Mouse (Mus musculus) spleen, adult 12 weeks (tissue): ENCODE data around the gene E130114P18Rik.

Experiments
- DNase-seq: peaks from one replicate; pipeline ENCODE4 v3.0.0; 2022; ENCODE audit warnings: low spot score

Gene E130114P18Rik

GRCm38 (mm10) chr4:97602579-97602978 is 175.3 kb downstream of the E130114P18Rik start:
- DNase-seq, result no peak

DNA sequence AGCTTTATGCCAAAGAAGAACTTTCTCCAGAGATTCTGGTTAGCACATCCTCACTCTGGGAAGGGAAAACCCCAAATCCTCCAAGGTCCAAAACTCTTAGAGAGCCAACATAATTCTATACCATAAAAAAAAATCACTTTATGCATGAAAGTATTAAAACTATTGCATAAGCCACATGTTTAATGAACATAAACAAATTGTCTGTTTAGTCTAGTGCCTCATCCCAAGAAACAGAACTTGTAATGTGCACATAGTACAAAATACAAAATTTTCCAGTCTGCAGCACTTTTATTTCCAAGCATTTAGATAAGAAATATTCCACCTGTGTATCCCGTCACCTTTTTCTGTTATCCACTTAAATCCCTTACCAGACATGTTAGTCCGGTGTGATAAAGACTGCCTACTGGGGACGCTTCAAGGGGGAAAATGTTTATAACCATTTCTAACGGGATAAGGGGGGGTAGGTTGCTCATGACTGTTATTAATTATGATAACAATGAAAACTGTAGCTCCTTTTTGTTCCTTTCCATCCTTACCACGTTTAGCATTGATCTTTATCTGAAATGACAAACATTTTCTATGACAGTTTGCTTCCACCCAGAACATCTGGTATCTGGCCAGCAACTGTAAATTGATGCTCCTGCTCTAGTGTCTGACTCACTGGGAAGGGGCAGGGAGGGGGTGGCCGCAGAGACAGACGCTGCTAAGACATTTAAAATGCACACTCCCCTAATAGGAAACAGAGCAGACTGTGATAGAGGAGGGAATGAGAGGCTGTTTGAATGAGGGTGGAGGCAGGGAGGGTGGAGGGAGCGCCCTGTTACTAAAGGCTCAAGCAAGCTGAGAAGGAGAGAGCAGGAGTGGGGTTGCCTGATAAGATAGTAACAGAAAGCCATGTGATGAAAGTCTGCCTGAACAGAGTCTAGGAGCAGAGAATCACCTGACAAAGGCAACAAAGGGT is 176.7 kb downstream of the E130114P18Rik start:
- no peak for DNase-seq

- no peak for DNase-seq
These were observed 180.4 kb downstream of the E130114P18Rik start for GRCm38 (mm10) chr4:97597443-97597842.

GRCm38 (mm10) chr4:97596348-97596747 is 181.5 kb downstream of the E130114P18Rik start:
- no peak for DNase-seq

DNA sequence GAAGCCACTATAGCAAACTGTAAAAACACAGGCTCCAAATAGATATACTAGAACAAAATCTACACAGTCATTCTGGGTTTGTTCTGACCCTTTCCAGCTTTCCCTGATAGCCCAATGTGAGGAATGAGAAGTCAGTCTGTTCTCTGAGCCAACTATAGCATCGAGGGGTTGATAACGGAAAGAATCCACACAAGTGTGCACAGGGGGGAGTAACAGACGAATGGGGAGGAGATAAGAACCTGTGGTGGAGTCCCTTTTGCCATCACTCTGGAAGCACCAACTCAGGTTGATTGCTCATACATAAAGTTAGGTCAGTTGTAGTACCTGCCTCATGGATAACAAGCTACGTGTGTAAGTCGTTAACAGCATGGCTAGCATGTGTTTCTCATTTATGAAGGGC is 184.0 kb downstream of the E130114P18Rik start:
- no peak for DNase-seq

DNA sequence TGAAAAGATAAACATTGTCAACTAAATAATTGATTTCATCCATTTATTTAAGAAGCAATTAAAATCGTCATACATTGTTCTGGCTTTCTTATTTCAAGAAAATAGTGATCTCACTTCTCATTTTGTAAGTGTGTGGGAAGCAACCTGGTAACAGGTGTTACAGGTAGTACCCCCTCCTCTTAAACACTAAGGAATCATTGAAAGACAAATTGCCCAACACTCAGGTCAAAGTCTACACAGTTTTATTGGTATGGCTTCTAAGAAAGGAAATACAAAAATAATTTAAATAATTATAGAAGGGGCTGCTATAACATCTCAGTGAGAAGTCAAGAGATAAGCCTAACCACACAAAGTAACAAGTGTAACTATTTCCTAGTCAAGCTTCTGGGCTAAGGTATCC is 188.1 kb downstream of the E130114P18Rik start:
- no peak for DNase-seq

DNA sequence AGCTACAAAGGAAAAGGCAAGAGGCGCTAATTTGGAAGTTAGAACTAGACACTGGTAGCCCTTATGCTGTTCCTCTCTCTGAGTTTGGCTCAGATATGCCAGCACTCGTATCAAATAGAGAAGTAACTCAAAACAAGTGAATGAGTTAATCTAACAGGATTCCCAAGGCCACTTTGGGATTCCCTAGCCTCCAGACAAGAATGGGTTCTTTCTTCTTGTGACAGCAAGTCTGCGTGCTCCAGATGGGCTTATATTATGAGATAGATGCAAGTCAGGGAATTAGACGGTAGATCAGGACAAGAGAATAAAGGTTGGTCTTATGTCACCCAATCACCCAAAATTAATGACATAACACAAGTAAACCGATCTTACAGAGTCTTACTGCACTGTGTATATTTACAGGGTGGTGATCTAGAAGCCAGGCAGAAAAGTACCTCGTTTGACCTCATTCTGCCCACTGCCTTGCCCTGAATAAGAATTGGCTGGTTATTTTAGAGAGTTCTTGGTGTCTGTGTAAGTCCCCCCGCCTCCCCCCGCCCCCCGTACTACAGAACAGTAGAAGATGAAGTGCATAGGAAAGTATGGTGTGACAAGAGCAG is 190.4 kb downstream of the E130114P18Rik start:
- DNase-seq, result no peak

GRCm38 (mm10) chr4:97585170-97585569 is 192.7 kb downstream of the E130114P18Rik start:
- DNase-seq, result no peak

DNA sequence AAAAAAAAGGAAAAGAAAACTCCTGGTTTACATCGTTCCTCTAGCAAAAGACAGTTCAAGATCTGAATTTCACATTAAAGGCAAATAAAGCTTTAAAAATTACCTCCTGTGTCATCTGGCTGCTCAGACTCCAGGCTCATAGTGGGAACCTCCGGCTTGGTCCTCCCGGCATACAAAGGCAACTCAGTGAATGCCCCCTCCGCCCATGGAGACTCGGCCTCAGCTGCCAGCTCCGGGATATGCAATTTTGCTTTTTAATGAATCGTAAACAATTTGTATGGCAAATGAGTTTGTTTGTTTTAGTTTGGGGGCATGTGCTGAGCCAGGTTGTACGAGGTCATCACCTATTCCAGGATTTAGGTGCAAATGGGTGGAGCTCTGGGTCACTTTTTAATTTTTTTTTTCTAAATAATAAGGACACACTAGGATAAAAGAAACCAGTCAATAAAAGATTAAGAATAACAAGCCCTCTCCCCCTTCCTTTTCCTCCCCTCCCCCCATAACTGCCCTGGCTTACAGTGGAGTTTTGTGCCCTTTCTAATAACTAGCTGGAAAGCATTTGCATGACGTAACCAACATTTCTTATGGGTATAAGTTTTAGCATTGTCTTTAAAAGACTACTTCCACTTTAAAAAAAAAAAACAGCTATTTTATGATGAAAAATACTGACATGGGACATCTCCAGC is 193.3 kb downstream of the E130114P18Rik start:
- no peak for DNase-seq

DNA sequence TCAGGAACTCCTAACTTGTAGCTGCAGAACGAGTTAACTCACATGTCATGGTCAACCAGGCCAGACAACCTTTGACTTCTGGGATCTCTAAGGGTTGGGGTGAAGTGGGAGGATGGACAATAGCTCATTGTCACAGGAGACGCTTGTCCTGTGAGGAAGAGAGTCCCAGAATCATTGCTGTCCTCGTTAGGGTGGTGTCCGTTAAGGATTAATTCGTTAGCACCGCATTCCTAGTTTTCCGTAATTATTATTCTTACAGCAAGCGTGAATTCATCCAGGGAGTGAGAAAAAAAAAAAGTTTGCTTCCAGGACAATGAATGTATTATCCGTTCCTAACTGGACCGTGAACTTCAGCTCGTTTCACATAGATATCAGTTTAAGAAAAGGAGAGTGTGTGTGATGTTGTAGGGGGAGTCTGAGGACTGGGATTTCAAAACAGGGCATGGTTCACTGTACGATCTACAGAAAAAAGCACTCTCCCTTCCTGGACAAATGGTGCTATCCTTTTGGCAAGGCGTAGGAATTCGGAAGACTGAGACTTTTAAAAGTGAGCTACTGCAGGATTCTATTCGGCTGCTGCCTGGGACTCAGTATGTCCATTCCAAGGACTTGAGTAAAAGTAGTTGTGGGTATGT is 195.0 kb downstream of the E130114P18Rik start:
- no peak for DNase-seq

- DNase-seq, result no peak
These were observed 195.8 kb downstream of the E130114P18Rik start for GRCm38 (mm10) chr4:97582064-97582415.

DNA sequence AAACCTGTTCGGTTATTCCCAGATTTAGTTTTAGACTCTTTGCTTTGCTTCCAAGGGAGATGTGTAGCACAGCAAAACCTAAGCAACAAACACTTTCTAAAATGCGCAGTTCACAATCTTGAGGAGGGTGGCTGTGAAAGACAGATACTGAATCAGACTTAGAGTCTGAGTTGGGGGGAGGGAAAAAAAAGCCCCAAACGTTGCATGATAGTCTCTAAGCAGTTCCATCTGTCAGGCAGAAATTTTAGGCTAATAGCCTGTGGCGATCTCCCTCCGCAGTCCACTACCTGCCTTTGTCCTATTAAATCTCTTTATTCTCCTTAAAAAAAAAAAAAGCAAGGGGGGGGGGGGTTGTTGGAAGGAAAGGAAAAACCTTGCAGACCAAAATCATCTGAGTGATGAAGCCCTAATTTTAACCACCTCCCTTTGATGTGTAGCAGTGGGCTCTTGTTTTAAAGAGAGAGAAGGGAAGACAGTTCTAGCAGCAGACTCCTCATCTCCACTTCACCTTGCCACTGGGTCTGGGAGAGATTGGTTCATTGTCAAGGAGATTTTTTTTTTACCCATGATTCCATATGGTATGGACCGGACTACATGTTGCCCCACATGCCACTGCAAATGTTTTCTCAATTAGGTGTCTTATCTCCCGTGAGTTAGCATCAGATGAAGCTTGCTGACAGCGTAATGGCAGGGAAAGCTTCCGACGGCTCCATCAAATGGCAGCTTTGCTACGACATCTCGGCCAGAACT is 196.4 kb downstream of the E130114P18Rik start:
- no peak for DNase-seq

DNA sequence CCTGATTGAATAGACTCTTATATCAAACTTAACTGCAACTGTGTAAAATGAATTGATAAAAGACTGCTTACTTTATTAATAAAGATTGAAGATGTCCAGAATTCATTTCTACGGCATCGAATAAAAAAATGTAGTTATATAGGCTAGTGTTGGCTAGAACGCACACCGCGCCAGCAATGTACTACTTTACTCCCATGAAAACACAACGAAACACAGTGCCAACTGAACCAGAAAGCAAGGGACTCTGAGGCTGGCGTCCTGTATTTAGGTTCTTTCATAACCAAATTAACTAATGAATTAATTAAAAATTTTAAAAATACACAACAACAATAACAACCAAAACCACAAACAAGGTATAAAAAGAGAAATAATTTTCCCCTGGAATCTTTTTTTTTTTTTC is 197.0 kb downstream of the E130114P18Rik start:
- DNase-seq, result no peak

- DNase-seq, result no peak
These were observed 199.2 kb downstream of the E130114P18Rik start for GRCm38 (mm10) chr4:97578571-97579165.

GRCm38 (mm10) chr4:97577431-97577830 is 200.4 kb downstream of the E130114P18Rik start:
- DNase-seq, result no peak

DNA sequence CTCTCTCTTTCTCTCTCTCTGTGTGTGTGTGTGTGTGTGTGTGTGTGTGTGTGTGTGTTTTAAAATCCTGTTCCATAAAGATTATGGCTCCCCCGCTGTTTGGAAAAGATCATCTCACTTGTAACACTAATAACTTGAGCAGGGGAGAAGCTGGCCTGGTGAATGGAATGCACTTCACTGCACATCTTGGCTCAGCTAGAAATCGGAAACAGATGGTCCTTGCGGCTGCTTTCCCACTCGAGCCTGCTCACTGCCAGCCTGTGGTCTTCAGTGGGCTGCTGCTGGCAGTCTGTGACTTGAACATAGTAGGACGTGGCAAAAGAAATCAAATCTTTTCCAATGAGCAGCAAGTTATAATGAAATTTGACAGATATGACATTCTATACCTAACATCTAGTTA is 202.4 kb downstream of the E130114P18Rik start:
- no peak for DNase-seq

- no peak for DNase-seq
These were observed 208.6 kb downstream of the E130114P18Rik start for GRCm38 (mm10) chr4:97569320-97569719.

DNA sequence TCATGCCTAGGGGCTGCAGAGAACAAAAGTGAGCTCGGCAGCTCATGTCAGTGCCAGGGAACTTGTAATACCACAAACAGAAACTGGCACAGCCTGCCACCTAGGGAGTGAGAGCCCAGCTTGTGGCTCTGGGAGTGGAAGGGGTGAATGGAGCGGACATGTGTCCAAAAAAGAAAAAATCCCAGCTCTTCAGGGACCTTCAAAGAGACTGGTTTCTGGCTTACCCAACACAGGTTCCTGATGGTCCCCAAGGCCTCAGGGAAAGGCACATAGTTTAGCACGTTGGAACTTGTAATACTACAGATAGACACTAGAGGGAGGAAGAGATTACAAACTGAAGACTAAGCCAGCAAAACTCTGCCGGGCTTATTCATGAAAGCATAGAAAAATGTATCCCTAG is 213.2 kb downstream of the E130114P18Rik start:
- DNase-seq, result no peak

DNA sequence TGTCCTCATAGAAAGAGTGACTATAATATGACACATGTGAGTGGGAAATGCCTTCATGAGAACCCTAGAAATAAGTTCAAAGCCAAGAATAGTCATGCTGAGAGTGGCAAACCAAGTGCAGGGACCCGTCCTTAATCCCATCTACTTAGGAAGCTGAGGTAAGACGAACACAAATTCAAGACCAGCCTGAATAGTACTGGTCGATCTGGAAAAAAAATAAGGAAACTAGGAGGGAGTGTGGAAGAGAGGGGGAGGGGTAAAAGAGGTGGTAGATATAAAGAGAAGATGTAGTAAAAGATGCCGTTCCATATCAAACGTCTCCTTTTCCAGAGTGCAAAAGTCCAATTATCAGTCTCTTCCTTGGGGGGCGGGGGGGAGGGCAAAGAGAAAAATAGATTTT is 213.7 kb downstream of the E130114P18Rik start:
- no peak for DNase-seq

DNA sequence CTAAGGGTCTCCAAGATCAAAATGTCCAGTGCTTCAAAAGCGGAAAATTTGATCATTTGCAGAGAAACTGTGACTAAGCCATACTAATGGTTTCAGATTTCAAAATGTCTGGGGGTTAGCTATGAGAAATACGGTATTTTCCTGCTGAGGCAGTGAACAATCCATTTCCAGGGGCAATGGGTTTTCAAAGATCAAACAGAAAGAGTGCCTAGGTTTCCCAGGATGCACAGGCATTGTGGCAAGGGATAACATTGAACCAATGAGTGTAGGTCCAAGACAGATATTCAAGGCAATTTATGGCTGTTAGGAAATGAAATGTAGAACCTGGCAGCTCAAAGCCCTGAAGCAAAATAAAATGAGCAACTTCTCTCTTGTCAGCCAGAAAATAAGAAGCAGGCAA is 220.3 kb downstream of the E130114P18Rik start:
- DNase-seq, result no peak

DNA sequence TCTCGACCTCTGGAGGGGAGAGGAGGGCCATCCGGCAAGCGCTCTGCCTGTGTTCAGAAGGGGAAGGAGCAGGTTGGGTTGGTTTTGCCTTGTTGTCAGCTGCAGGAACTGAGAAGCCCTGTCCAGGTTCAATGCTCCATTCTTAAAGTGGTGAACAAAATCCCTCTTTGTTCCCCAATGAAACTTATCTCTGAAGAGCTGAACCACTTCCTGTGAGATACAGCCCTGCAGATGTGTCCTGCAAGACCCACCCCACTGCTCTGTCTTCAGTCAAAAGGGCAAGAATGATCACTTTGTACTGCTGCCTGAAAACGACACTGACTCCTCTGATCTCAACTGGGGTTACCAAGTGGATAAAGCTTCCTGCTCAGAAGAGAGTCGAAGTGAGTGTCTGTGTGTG is 233.9 kb downstream of the E130114P18Rik start:
- no peak for DNase-seq
